Mouse (Mus musculus): ENCODE data around the gene Olfr683. TPM values are rescaled to one million over a fixed set of nuclear protein-coding genes. Genes with fewer than 3 reads are reported as not detected.
"Not testable (repeated sequence)": the region's sequence is repeated elsewhere in the genome, so short reads cannot be mapped to it uniquely, and the experiment has no call there.

Olfr683 gene
- not detected for total RNA-seq (2021)
- long read RNA-seq, result 0 reads

DNA sequence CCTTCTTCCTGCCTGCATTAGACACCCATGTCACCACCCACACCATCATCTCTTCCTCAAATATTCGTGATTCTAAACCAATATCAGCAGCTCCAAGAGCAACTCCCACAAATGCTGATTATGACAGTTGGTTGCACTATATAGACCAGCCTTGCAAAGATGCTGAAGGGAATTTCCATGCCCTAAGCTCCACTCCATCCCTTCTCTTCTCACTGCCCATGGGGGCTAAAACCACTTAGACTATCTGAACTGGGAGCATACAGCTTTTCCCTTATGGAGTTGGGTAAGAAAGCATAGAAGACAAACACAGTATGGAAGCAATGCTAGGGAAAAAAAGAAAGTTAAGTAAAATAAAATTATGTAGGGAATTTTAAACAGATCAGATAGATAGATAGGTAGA lies at the start of gene Olfr683:
TSS of gene Olfr683 (minus strand) at position 101 of the 400 bp plus-strand sequence.
- no peak for DNase-seq (ENCODE audit: low spot score in 2 of 2)

DNA sequence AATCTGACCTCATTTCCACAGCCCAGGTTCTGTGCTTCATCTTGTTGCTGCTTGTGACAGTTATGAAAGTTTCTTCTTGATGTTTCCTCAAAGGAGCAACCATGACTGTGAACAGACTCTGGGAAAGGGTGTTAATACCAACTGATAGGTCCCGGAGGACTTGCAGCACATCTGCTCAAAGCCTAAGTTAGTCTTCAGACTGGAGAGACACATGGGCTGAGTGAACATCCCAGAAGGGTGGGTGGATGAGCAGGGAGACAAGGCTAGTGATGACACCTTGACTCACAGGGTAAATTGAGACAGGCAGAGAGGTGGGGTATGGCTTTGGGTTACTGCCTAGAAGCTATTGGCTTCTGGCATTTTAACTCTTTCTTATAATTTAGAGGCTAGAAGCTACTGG lies 39.1 kb upstream of the Olfr683 start, which contains the start of gene Olfr685:
TSS of gene Olfr685 (minus strand) at position 101 of the 400 bp plus-strand sequence.
- DNase-seq (ENCODE audit: low spot score in 2 of 2), result no peak

GRCm38 (mm10) chr7:105170773-105171172 lies 24.0 kb upstream of the Olfr683 start:
- DNase-seq (ENCODE audit: low spot score in 2 of 2), result peak; percentile 22 to 48

DNA sequence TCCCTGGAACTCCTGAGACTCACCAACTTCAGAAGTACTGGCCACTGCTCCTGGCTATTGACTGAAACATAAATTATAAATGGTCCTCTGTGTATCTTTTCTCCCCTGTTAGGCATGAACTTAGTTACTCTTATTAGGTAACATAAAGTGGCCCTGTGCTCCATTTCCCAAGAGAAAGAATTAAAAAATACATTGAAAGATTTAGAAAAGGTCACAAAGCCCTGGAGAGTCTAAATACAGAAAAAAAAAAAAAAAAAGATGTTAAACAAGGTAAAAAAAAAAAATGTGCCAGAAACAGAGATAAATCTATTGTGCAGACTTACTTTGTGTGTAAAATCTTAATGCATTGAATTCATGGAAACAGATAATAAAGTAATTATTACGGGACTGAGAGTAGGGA lies 16.7 kb upstream of the Olfr683 start, which contains the start of gene Olfr684:
TSS of gene Olfr684 (minus strand) at position 101 of the 400 bp plus-strand sequence.
- no peak for DNase-seq (ENCODE audit: low spot score in 2 of 2)

DNA sequence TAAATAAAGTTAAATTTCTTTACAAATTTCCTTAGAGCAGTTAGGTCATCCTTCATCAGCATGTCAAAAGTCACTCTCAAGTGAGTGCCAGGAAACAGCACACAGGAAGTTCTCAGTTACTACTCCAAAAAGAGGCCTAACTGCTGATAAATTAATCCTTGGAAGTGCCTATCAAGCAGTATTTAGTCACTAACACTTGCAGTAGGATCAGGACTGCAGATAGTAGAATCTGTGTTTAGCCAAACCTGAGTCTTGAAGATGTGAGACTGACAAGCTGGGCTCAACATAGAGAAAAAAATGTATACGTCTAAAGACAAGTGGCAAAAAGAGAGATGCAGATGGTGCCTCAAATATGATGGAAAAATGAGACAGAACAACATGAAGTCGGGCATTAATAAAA lies 5.5 kb downstream of the Olfr683 start:
- DNase-seq (ENCODE audit: low spot score in 2 of 2), result no peak

- no peak for DNase-seq (ENCODE audit: low spot score in 2 of 2)
Measured at GRCm38 (mm10) chr7:105116536-105116935, 30.3 kb downstream of the Olfr683 start, which contains the start of gene Olfr681. TSS of gene Olfr681 (plus strand) at chr7:105116836.

DNA sequence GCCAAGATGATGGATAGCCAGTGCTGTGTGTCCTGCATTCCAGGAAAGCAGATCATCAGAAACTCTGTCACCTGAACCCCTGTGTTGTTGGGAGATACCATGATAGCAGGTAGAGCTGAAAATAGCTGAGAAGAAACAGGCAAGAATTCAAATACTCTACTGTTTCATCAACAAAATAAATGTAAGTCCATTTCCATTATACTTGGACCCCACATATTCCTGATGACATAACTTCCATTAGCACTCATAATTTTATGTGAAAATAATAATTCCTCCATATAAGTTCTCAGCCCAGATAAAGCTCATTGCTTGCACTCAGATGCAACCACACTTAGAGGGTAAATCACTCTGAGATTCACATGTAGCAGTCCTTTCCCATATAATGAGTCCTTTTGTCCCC lies 54.1 kb downstream of the Olfr683 start, which contains the start of gene Olfr680-ps1:
TSS of gene Olfr680-ps1 (minus strand) at position 101 of the 400 bp plus-strand sequence.
- DNase-seq (ENCODE audit: low spot score in 2 of 2), result not testable (repeated sequence)

Other genes with a start within 250 kb of the Olfr683 start
- not detected for gene Olfr667, start 225.5 kb downstream of the Olfr683 start, total RNA-seq (2021)
- not detected for gene Olfr668, start 219.0 kb downstream of the Olfr683 start, total RNA-seq (2021)
- not detected for gene Olfr669, start 212.8 kb downstream of the Olfr683 start, total RNA-seq (2021)
- gene Olfr670, start 184.4 kb downstream of the Olfr683 start, total RNA-seq (2021), result not detected
- not detected for gene Olfr671, start 167.9 kb downstream of the Olfr683 start, total RNA-seq (2021)
- gene Olfr672, start 145.0 kb downstream of the Olfr683 start, total RNA-seq (2021), result not detected
- gene Olfr675, start 118.6 kb downstream of the Olfr683 start, total RNA-seq (2021), result not detected
- gene Olfr676, start 114.3 kb downstream of the Olfr683 start, total RNA-seq (2021), result not detected
- gene Olfr677, start 95.6 kb downstream of the Olfr683 start, total RNA-seq (2021), result not detected
- not detected for gene Olfr678, start 82.5 kb downstream of the Olfr683 start, total RNA-seq (2021)
- gene Olfr679, start 65.8 kb downstream of the Olfr683 start, total RNA-seq (2021), result not detected
- gene Olfr680-ps1, start 54.2 kb downstream of the Olfr683 start, total RNA-seq (2021), result not detected
- not detected for gene Olfr681, start 30.2 kb downstream of the Olfr683 start, total RNA-seq (2021)
- not detected for gene Olfr684, start 16.6 kb upstream of the Olfr683 start, total RNA-seq (2021)
- not detected for gene Olfr685, start 39.0 kb upstream of the Olfr683 start, total RNA-seq (2021)
- gene Olfr686, start 60.5 kb upstream of the Olfr683 start, total RNA-seq (2021), result not detected
- not detected for gene Olfr688, start 141.1 kb upstream of the Olfr683 start, total RNA-seq (2021)
- not detected for gene Olfr689, start 164.2 kb upstream of the Olfr683 start, total RNA-seq (2021)
- gene Olfr690, start 187.1 kb upstream of the Olfr683 start, total RNA-seq (2021), result under 1 TPM; 0.80 to 0.85 TPM
- under 1 TPM; 0.22 to 0.75 TPM for gene Olfr691, start 195.3 kb upstream of the Olfr683 start, total RNA-seq (2021)
- not detected for gene Olfr692, start 221.2 kb upstream of the Olfr683 start, total RNA-seq (2021)
- not detected for gene Gm5901, start 228.0 kb upstream of the Olfr683 start, total RNA-seq (2021)

Measured in layer of hippocampus, postnatal 10 days (tissue).